Mouse (Mus musculus) intestine, postnatal 0 days (tissue): ENCODE results near the gene Ltc4s. TPM values are rescaled to one million over a fixed set of nuclear protein-coding genes. Genes with fewer than 3 reads are reported as not detected.

ENCODE experiments used
- ATAC-seq: fragments of 200-750 bp; cut with Nextera tagmentation; 2 replicates; pipeline ENCODE4 v1.8.0; 2017; ENCODE audit warnings: mild to moderate bottlenecking, moderate TSS enrichment, moderate library complexity
- H3K27ac ChIP-seq: fragments of 300-500 bp; sonication (generic); 2 replicates; pipeline ENCODE4 v1.5.1; 2014; ENCODE audit warnings: mild to moderate bottlenecking, low read depth, low read length, moderate library complexity
- H3K27me3 ChIP-seq: fragments of 300-500 bp; sonication (generic); replicated peaks from 2 replicates; pipeline ENCODE4 v1.6.1; 2014; ENCODE audit warnings: low read length, mixed read lengths; ENCODE audit not compliant: control insufficient read depth, insufficient read depth
- H3K36me3 ChIP-seq: fragments of 300-500 bp; sonication (generic); 2 replicates; pipeline ENCODE4 v1.6.1; 2014; ENCODE audit warnings: mild to moderate bottlenecking, moderate library complexity; ENCODE audit not compliant: control insufficient read depth, insufficient read depth
- H3K4me1 ChIP-seq: fragments of 300-500 bp; sonication (generic); replicated peaks from 2 replicates; pipeline ENCODE4 v1.6.1; 2014; ENCODE audit warnings: antibody characterized with exemption, low read length, mixed read lengths; ENCODE audit not compliant: control insufficient read depth, insufficient read depth
- H3K4me2 ChIP-seq: fragments of 300-500 bp; sonication (generic); replicated peaks from 2 replicates; pipeline ENCODE4 v1.6.1; 2014; ENCODE audit warnings: low read depth, mild to moderate bottlenecking, moderate library complexity
- H3K4me3 ChIP-seq: fragments of 300-500 bp; sonication (generic); 2 replicates; pipeline ENCODE4 v1.5.1; 2014; ENCODE audit warnings: low read depth, low read length
- H3K9ac ChIP-seq: fragments of 300-500 bp; sonication (generic); 2 replicates; pipeline ENCODE4 v1.6.1; 2014; ENCODE audit warnings: mild to moderate bottlenecking, low read depth, low read length
- H3K9me3 ChIP-seq: fragments of 300-500 bp; sonication (generic); 2 replicates; pipeline ENCODE4 v1.6.1; 2016; ENCODE audit warnings: mixed run types; ENCODE audit not compliant: control insufficient read depth
- CTCF ChIP-seq: sonication (generic); IDR thresholded peaks from 2 replicates; pipeline ENCODE4 v1.5.1; 2016; ENCODE audit warnings: low read depth, mild to moderate bottlenecking, control low read depth, antibody characterized with exemption, moderate library complexity
- WGBS: fragments of 180-500 bp; shearing (Covaris S2); extraction: QIAGEN DNeasy Blood & Tissue Kit; methylation state at CpG from one replicate; pipeline ENCODE4 v1.1.7; 2014; 5-methylcytosine and 5-hydroxymethylcytosine counted together
- polyA plus RNA-seq: library from polyadenylated mRNA; unstranded; fragments of >200 nt; fragmentation: Nextera tagmentation; extraction: Ambion mirVana; gene quantifications from 2 replicates; pipeline ENCODE4 v1.2.1, GENCODE M21; 2015

Ltc4s gene
- polyA plus RNA-seq, 1 experiment from 2014 or later: 39.5 TPM

GRCm38 (mm10) chr11:50253393-50253792 lies 15.0 kb upstream of the Ltc4s start:
- no peak for ATAC-seq
- Histone ChIP-seq H3K27me3 (no peaks in the 10 kb centered on the region), H3K9ac (no peak overlapping the region), H3K4me1 (no peaks in the 10 kb centered on the region), H3K27ac (no peak overlapping the region), H3K4me2 (no peak overlapping the region), H3K9me3 (no peaks in the 10 kb centered on the region), H3K4me3 (no peak overlapping the region), H3K36me3 (peaks cover 18% of the 10 kb centered on the region)
- WGBS: 31% methylated on average over 1 of the region's 1 CpGs
- no peak for TF ChIP-seq CTCF

GRCm38 (mm10) chr11:50252684-50253265 lies 14.4 kb upstream of the Ltc4s start:
- WGBS: 47% methylated on average over 11 of the region's 11 CpGs
- H3K36me3 ChIP-seq: peaks cover 12% of the 10 kb centered on the region
- no peak overlapping the region for H3K9ac ChIP-seq
- H3K4me3 ChIP-seq: no peak overlapping the region
- H3K27me3 ChIP-seq: no peaks in the 10 kb centered on the region
- ATAC-seq: no peak
- H3K4me2 ChIP-seq: no peak overlapping the region
- H3K4me1 ChIP-seq: no peaks in the 10 kb centered on the region
- TF ChIP-seq CTCF: no peak
- no peak overlapping the region for H3K27ac ChIP-seq
- H3K9me3 ChIP-seq: no peaks in the 10 kb centered on the region

GRCm38 (mm10) chr11:50252166-50252565 lies 13.8 kb upstream of the Ltc4s start:
- no peak overlapping the region for H3K4me2 ChIP-seq
- no peak overlapping the region for H3K4me3 ChIP-seq
- H3K27ac ChIP-seq: no peak overlapping the region
- H3K9ac ChIP-seq: no peak overlapping the region
- H3K9me3 ChIP-seq: no peaks in the 10 kb centered on the region
- no peaks in the 10 kb centered on the region for H3K27me3 ChIP-seq
- no peaks in the 10 kb centered on the region for H3K4me1 ChIP-seq
- H3K36me3 ChIP-seq: peaks cover 11% of the 10 kb centered on the region
- ATAC-seq: no peak
- TF ChIP-seq CTCF: no peak
- WGBS: 57% methylated on average over 3 of the region's 3 CpGs

GRCm38 (mm10) chr11:50248473-50249171 lies 10.2 kb upstream of the Ltc4s start:
- Histone ChIP-seq H3K4me2 (no peak overlapping the region), H3K4me3 (no peak overlapping the region), H3K27me3 (no peaks in the 10 kb centered on the region), H3K27ac (no peak overlapping the region), H3K9me3 (no peaks in the 10 kb centered on the region), H3K36me3 (no peaks in the 10 kb centered on the region), H3K4me1 (no peaks in the 10 kb centered on the region), H3K9ac (no peak overlapping the region)
- WGBS: 57% methylated on average over 7 of the region's 7 CpGs
- TF ChIP-seq CTCF: no peak
- no peak for ATAC-seq

- ATAC-seq: no peak
- no peak overlapping the region for H3K4me3 ChIP-seq
- WGBS: 82% methylated on average over 5 of the region's 5 CpGs
- H3K4me1 ChIP-seq: no peaks in the 10 kb centered on the region
- H3K9ac ChIP-seq: no peak overlapping the region
- no peaks in the 10 kb centered on the region for H3K36me3 ChIP-seq
- H3K27ac ChIP-seq: no peak overlapping the region
- no peak overlapping the region for H3K4me2 ChIP-seq
- no peaks in the 10 kb centered on the region for H3K9me3 ChIP-seq
- TF ChIP-seq CTCF: no peak
- H3K27me3 ChIP-seq: no peaks in the 10 kb centered on the region
Measured at GRCm38 (mm10) chr11:50245269-50245668, 6.9 kb upstream of the Ltc4s start.

- no peak for TF ChIP-seq CTCF
- no peaks in the 10 kb centered on the region for H3K4me1 ChIP-seq
- H3K4me3 ChIP-seq: no peak overlapping the region
Measured at GRCm38 (mm10) chr11:50243926-50244325, 5.5 kb upstream of the Ltc4s start.

More at GRCm38 (mm10) chr11:50243926-50244325, 5.5 kb upstream of the Ltc4s start:
- Histone ChIP-seq H3K36me3 (no peaks in the 10 kb centered on the region), H3K27ac (no peak overlapping the region), H3K9ac (no peak overlapping the region), H3K4me2 (no peak overlapping the region), H3K27me3 (no peaks in the 10 kb centered on the region), H3K9me3 (no peaks in the 10 kb centered on the region)
- WGBS: 78% methylated on average over 6 of the region's 6 CpGs
- no peak for ATAC-seq
